Mouse (Mus musculus) ovary, adult 18-20 months (tissue): Measurements from ENCODE around the gene Cib2.
A peak's percentile ranks its signal among the peaks of the same experiment; 100 is the strongest.

Experiments
- DNase-seq: peaks from one replicate; pipeline ENCODE4 v3.0.0; 2022; ENCODE audit warnings: low spot score, mixed read lengths

Cib2 gene

GRCm38 (mm10) chr9:54544954-54545315 lies 15.1 kb downstream of the Cib2 start:
- no peak for DNase-seq

GRCm38 (mm10) chr9:54544212-54544953 lies 15.6 kb downstream of the Cib2 start:
- DNase-seq, result no peak

- DNase-seq, result no peak
Measured at GRCm38 (mm10) chr9:54540801-54541200, 19.2 kb downstream of the Cib2 start.

- no peak for DNase-seq
Measured at GRCm38 (mm10) chr9:54538684-54539083, 21.3 kb downstream of the Cib2 start, which contains the start of gene Sh2d7. Sh2d7 (plus strand) TSS chr9:54538984.

- DNase-seq, result no peak
Measured at GRCm38 (mm10) chr9:54538244-54538643, 21.8 kb downstream of the Cib2 start.

GRCm38 (mm10) chr9:54537480-54537879 lies 22.5 kb downstream of the Cib2 start:
- DNase-seq, result no peak

GRCm38 (mm10) chr9:54537030-54537429 lies 23.0 kb downstream of the Cib2 start:
- DNase-seq, result no peak

GRCm38 (mm10) chr9:54536236-54536635 lies 23.8 kb downstream of the Cib2 start:
- DNase-seq, result no peak

- peak; percentile 11 for DNase-seq
Measured at GRCm38 (mm10) chr9:54533975-54534374, 26.0 kb downstream of the Cib2 start.

- DNase-seq, result no peak
Measured at GRCm38 (mm10) chr9:54532926-54533325, 27.1 kb downstream of the Cib2 start.

- DNase-seq, result no peak
Measured at GRCm38 (mm10) chr9:54531421-54531820, 28.6 kb downstream of the Cib2 start.

GRCm38 (mm10) chr9:54530836-54531235 lies 29.2 kb downstream of the Cib2 start:
- no peak for DNase-seq

GRCm38 (mm10) chr9:54529950-54530349 lies 30.1 kb downstream of the Cib2 start:
- no peak for DNase-seq

- no peak for DNase-seq
Measured at GRCm38 (mm10) chr9:54527694-54528093, 32.3 kb downstream of the Cib2 start.

GRCm38 (mm10) chr9:54520286-54520685 lies 39.7 kb downstream of the Cib2 start:
- no peak for DNase-seq

- no peak for DNase-seq
Measured at GRCm38 (mm10) chr9:54518921-54519320, 41.1 kb downstream of the Cib2 start.

- DNase-seq, result no peak
Measured at GRCm38 (mm10) chr9:54515991-54516390, 44.0 kb downstream of the Cib2 start.

- no peak for DNase-seq
Measured at GRCm38 (mm10) chr9:54502873-54503272, 57.1 kb downstream of the Cib2 start.

GRCm38 (mm10) chr9:54502111-54502495 lies 57.9 kb downstream of the Cib2 start:
- DNase-seq, result no peak

GRCm38 (mm10) chr9:54501453-54502110 lies 58.4 kb downstream of the Cib2 start, which contains the start of gene Dmxl2:
Dmxl2 (minus strand) TSS chr9:54501626.
- peak; percentile 84 for DNase-seq

- peak; percentile 9 for DNase-seq
Measured at GRCm38 (mm10) chr9:54500832-54501452, 59.1 kb downstream of the Cib2 start.

GRCm38 (mm10) chr9:54499791-54500190 lies 60.2 kb downstream of the Cib2 start:
- DNase-seq, result no peak

GRCm38 (mm10) chr9:54499291-54499690 lies 60.7 kb downstream of the Cib2 start:
- no peak for DNase-seq
